Mouse (Mus musculus): Measurements from ENCODE around the gene Gdf11. TPM values are rescaled to one million over a fixed set of nuclear protein-coding genes. Genes with fewer than 3 reads are reported as not detected.

Gdf11 gene
- polyA plus RNA-seq (2017; shearing (Covaris generic)): 3.2 TPM

DNA sequence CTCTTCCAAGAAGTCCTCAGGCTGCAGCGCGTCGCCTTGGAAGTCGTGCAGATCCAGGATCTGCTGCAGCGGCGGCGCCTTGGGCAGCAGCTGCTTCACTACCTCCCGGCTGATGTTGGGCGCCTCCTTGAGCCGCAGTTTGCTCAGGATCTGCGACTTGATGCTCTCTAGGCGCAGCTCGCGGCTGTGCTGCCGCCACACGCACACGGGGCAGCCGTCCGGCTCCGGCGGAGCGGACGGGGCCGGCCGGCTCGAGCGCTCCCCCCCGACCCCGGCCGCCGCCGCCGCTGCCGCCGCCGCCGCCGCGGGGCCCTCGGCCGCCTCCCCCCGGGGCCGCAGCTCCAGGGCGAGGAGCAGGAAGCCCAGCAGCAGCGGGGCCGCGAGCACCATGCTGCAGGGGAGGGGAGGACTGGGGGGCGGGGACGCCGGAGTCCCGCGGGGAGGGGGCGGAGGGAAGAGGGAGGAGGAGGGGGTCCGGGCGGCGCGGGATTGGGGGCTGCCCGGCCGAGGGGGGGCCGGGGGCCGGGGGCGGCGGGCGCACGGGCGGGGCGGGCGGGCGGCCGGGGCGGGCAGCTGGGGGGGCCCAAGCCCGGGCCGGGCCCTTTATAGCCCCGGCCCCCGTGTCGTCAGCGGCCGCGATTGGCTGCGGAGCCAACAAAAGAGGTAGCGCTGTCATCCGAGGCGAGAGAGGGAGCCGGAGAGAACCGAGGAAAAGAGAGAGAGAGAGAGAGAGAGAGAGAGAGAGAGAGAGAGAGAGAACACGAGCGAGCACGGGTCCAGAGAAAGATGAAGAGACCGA lies at the start of gene Gdf11:
Gene Gdf11 (minus strand): TSS at position 423 of the 799 bp plus-strand sequence.

DNA sequence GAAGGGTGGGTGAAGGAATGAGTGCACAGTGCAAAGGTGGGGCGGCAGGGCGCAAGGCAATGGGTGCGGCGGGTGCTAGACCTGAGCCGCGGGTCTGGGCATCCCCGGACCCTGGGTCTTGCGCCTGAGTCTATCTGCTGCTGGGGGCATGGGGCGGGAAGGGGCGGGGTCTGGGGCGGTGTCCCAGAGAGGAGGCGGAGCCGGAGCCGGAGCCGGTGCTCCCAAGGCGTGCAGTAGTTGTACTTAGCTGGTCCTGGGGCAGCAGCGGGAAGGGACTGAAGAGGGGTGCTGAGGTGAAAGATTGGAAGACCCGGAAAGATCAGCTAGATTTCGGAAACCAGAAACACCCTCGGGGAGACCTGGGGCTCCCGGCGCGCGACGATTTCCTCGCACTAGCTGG lies 42.1 kb upstream of the Gdf11 start, which contains the start of gene Itga7:
Gene Itga7 (plus strand): TSS at position 245 of the 400 bp plus-strand sequence.

DNA sequence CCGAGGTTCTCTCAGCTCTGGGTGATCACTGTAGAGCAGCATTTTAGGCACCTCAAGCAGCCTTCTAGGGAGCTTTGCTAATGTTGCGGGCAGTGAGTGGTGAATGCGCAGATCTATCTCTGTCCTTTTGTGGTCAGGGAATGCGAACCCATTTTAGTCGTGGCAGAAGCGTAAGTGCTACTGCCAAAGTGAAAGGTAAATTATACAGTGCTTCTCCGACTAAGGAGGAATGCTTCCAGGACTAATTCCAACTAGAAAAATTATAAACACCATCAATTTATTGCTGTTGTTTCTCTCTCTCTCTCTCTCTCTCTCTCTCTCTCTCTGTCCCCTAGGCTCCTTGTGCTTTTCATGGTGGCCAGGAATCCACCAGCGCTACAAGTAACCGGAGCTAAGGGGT lies 32.4 kb upstream of the Gdf11 start, which contains the start of gene Bloc1s1:
Gene Bloc1s1 (minus strand): TSS at position 101 of the 400 bp plus-strand sequence.

DNA sequence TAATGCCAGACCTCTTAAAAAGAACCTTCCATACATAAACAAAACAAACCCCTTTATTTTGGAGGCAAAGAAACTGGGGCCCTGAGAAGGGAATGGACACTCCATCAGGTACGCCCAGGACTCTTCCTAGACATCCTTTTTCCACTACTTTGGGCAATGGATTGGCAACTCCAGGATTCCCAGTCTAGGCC lies 31.2 kb upstream of the Gdf11 start, which contains the start of gene Rdh5:
Gene Rdh5 (minus strand): TSS at position 67 of the 191 bp plus-strand sequence.

DNA sequence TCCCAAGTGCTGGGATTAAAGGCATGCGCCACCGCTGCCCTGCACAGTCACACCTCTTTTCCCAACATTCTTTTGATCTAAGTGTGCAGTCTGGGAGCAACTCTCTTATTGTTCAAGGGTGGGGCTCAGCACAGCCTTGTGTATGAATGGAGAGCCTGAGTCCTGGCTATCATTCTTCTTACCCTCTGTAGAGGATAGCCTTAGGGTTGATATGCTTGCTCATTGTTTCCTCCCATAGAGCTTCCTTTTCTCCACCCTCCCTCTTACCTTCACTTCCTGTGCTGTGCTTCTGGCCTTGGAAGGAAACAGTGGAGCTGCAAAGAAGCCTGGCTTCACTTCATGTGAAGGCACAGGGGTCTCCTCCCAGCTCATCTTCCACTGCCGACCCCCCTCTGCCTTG lies 9.2 kb upstream of the Gdf11 start, which contains the start of gene Cd63:
Gene Cd63 (plus strand): TSS at position 292 of the 400 bp plus-strand sequence.

Other genes starting within 250 kb of the Gdf11 start
- gene Ikzf4, start 245.7 kb downstream of the Gdf11 start, polyA plus RNA-seq (2017; shearing (Covaris generic)): 127 TPM
- gene Suox, start 217.6 kb downstream of the Gdf11 start, polyA plus RNA-seq (2017; shearing (Covaris generic)): 56.1 TPM
- 50.8 TPM for gene Rab5b, start 195.5 kb downstream of the Gdf11 start, polyA plus RNA-seq (2017; shearing (Covaris generic))
- gene Pmel, start 187.5 kb downstream of the Gdf11 start, polyA plus RNA-seq (2017; shearing (Covaris generic)): 6.1 TPM
- gene Cdk2, start 186.7 kb downstream of the Gdf11 start, polyA plus RNA-seq (2017; shearing (Covaris generic)): 42.1 TPM
- 752 TPM for gene Dgka, start 146.9 kb downstream of the Gdf11 start, polyA plus RNA-seq (2017; shearing (Covaris generic))
- 45.9 TPM for gene Pym1, start 143.8 kb downstream of the Gdf11 start, polyA plus RNA-seq (2017; shearing (Covaris generic))
- 0.07 TPM for gene Mmp19, start 100.8 kb downstream of the Gdf11 start, polyA plus RNA-seq (2017; shearing (Covaris generic))
- 98.2 TPM for gene Dnajc14, start 87.7 kb downstream of the Gdf11 start, polyA plus RNA-seq (2017; shearing (Covaris generic))
- 5.9 TPM for gene Tmem198b, start 87.3 kb downstream of the Gdf11 start, polyA plus RNA-seq (2017; shearing (Covaris generic))
- 157 TPM for gene Sarnp, start 74.4 kb downstream of the Gdf11 start, polyA plus RNA-seq (2017; shearing (Covaris generic))
- 52.6 TPM for gene Ormdl2, start 70.1 kb downstream of the Gdf11 start, polyA plus RNA-seq (2017; shearing (Covaris generic))
- gene Cd63, start 9.3 kb upstream of the Gdf11 start, polyA plus RNA-seq (2017; shearing (Covaris generic)): 0.69 TPM
- 17.3 TPM for gene Rdh5, start 31.2 kb upstream of the Gdf11 start, polyA plus RNA-seq (2017; shearing (Covaris generic))
- gene Bloc1s1, start 32.3 kb upstream of the Gdf11 start, polyA plus RNA-seq (2017; shearing (Covaris generic)): 166 TPM
- gene Itga7, start 42.1 kb upstream of the Gdf11 start, polyA plus RNA-seq (2017; shearing (Covaris generic)): 4.0 TPM
- gene Mettl7b, start 69.3 kb upstream of the Gdf11 start, polyA plus RNA-seq (2017; shearing (Covaris generic)): not detected
- gene Olfr9, start 97.7 kb upstream of the Gdf11 start, polyA plus RNA-seq (2017; shearing (Covaris generic)): not detected
- gene Olfr763, start 119.1 kb upstream of the Gdf11 start, polyA plus RNA-seq (2017; shearing (Covaris generic)): not detected
- gene Olfr764-ps1, start 148.2 kb upstream of the Gdf11 start, polyA plus RNA-seq (2017; shearing (Covaris generic)): not detected
- not detected for gene Olfr765, start 158.3 kb upstream of the Gdf11 start, polyA plus RNA-seq (2017; shearing (Covaris generic))
- gene Olfr766-ps1, start 177.3 kb upstream of the Gdf11 start, polyA plus RNA-seq (2017; shearing (Covaris generic)): not detected
- gene Olfr767, start 191.2 kb upstream of the Gdf11 start, polyA plus RNA-seq (2017; shearing (Covaris generic)): not detected
- not detected for gene Olfr768, start 207.7 kb upstream of the Gdf11 start, polyA plus RNA-seq (2017; shearing (Covaris generic))
- gene Olfr769, start 226.1 kb upstream of the Gdf11 start, polyA plus RNA-seq (2017; shearing (Covaris generic)): 0.04 TPM
- gene Olfr770, start 247.3 kb upstream of the Gdf11 start, polyA plus RNA-seq (2017; shearing (Covaris generic)): not detected